Mouse (Mus musculus): Measurements from ENCODE around the gene Vmo1. TPM values are rescaled to one million over a fixed set of nuclear protein-coding genes. Genes with fewer than 3 reads are reported as not detected.
"Not testable (repeated sequence)": the region's sequence is repeated elsewhere in the genome, so short reads cannot be mapped to it uniquely, and the experiment has no call there.

The Vmo1 gene
- total RNA-seq, 4 experiments from 2014 or later = not detected

DNA sequence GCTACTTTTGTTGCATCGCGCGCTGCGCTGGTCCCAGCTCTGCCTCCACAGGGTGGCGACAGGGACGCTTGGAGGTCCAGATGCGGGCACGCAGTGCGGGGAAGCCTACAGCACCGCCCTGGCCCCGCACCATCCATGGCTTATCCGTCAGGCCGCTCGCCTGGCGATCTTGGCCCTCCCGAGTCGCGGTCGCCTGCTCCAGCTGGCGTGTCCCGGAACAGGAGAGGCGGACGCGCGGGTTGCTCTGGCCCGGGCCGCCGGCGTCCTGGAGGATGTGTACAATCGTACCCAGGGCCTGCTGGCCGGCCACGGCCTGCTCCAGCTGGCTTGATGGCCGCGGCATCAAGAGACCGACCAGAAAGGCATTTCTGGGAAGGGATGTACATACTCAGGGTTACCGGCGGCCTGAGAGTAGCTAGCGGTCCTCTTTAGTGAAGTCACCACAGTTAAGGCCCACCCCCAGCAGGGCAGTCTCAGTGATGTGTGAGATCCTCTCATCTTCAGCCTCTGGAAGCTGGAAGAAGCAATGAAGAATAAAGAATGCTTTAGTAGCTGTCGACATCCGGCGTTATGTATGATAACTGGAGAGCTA lies 5.9 kb upstream of the Vmo1 start:
- DNase-seq (ENCODE audit: low spot score in 2 of 2) = no peak

GRCm38 (mm10) chr11:70518923-70519322 lies 4.5 kb upstream of the Vmo1 start, which contains the start of gene Gltpd2:
Gltpd2 (plus strand) TSS chr11:70519196.
- DNase-seq (ENCODE audit: low spot score in 2 of 2) = no peak

DNA sequence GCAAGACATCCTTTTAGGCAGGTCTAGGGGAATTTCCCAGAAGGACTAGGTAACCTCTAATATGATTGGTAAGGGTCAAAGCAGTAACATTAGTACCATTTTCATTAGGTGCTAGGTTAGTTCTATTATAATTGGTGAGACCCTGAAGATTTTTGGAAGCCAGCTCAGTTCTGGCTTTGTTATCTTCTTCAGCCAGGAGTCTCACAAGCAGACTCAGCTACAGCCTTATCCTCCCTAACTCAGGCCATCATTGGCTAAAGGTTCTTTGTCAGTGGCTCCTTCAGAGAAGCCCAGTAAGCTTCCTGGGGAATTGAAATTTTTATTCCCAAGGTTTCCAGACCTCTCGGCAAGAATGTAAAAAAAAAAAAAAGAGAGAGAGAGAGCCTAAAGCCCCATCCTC lies 4.0 kb upstream of the Vmo1 start:
- no peak for DNase-seq (ENCODE audit: low spot score in 2 of 2)

DNA sequence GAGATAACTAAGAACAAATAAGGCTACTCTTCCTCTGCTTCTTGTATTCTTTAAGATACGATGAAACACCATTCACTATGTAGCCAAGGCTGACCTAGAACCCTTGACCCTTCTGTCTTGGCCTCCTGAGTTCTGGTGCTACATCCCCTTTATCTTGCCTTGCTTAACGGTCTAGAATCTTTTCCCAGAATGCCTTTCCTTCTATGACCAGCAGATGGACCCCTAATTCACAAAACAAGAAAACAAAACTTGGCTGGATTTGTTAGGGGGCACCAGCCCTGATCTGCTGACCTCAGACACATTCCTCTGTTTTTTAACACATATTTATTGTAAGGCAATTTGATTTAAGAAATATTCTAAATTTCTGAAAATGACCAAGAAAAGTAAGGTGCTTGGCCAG lies 1.9 kb upstream of the Vmo1 start:
- no peak for DNase-seq (ENCODE audit: low spot score in 2 of 2)

DNA sequence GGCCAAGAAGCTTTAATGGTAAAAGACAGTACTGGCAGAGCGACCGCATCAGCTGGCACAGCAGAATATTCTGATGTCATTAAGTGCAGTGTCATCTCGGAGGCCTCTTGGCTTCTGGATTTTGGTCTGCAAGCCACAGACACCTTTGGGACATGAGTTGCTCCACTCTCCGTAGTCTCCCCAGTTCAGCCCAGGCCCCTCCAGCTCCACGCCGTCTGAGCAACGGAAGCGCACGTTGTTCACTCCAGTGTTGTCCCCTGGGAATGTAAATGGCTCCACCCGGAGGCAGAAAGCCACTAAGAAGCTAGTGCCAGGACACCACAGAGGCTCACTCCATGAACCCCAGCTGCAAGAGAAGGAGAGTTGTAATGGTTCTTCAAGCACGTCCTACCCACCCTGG lies 896 bp downstream of the Vmo1 start:
- peak; percentile 49 to 59 for DNase-seq (ENCODE audit: low spot score in 2 of 2)

DNA sequence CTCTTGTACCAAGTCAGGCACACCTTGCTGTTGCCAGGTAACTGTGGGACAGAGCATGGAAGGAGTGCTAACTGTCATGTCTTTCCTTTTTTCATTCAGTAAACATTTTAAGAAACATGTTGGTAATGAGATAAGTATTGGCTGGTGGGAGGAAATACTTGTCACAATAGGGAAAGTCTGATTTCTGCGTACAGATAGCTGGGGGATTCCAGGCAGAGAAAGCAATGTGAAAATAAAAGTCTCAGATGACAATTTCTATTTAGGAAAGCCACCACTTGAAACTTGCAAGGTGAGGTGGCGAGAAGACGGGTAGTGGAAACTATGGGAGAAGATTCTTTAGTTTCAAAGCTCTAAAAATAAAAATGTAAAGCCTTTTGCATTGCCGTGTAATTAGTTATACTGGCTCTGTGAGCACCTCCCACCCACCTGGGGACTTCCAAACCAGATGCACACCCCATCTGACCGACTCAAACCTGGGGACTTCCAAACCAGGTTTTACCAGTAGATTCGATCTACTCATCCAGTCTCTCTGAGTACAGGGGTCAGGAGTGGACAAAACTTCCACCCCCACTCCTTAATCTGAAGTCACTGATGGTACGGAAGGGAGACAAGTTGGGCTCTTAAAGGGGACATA lies 1.6 kb downstream of the Vmo1 start:
- no peak for DNase-seq (ENCODE audit: low spot score in 2 of 2)

DNA sequence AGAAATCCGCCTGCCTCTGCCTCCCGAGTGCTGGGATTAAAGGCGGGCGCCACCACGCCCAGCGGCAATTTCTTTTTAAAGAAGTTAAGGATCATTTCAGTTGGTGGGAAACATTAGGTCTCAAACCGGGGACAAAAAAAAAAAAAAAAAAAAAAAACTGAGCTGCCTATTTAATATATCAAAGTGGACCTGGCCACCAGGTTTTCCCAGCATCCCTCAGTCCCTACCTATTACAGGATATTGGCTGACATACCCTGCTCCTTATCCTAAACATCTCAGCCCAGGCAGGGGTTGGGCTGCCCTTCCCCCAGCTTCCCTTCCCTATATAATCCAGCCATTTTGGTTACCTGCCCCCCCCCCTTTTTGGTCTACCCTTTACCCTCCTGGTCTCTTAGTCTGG lies 2.6 kb downstream of the Vmo1 start:
- no peak for DNase-seq (ENCODE audit: low spot score in 2 of 2)

DNA sequence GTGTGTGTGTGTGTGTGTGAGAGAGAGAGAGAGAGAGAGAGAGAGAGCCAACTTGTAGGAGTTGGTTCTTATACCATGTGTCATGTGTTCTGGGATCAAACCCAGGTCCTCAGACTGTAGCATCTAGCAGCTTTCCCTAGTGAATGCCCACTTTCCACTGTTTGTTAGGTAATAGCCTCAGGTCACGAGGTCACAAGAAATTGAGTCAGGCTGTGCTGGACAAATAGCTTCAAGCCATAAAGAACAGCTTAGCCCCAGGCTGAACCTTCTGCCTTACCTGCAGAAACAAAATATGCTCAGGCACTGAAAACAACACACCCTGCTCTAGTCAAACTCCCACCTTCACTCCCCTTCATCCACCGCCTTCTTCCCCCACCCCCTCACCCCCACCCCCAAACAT lies 3.2 kb downstream of the Vmo1 start:
- no peak for DNase-seq (ENCODE audit: low spot score in 2 of 2)

GRCm38 (mm10) chr11:70509753-70510564 lies 4.5 kb downstream of the Vmo1 start:
- DNase-seq (ENCODE audit: low spot score in 2 of 2) = no peak

DNA sequence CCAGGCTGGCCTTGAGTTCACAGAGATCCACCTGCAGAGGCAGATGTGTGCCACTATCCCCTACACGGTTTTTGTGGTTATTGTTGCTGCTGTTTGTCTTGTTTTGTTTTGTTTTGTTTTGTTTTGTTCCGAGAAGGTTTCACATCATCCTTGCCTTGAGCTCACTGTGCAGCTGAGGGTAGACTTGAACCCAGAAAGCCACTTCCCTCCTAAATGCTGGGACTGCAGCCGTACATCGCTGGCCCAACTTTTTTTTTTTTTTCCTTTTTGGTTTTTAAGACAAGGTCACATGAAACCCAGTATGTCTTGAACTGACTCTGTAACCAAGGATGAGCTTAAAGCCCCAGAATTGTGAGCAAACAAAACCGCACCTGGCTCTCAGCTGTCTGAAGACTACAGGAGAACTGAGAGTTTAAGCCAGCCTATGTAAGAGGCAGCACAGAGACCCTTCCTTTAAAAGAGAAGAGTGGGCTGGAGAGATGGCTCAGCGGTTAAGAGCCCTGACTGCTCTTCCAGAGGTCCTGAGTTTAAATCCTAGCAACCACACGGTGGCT lies 7.4 kb downstream of the Vmo1 start:
- DNase-seq (ENCODE audit: low spot score in 2 of 2) = no peak

DNA sequence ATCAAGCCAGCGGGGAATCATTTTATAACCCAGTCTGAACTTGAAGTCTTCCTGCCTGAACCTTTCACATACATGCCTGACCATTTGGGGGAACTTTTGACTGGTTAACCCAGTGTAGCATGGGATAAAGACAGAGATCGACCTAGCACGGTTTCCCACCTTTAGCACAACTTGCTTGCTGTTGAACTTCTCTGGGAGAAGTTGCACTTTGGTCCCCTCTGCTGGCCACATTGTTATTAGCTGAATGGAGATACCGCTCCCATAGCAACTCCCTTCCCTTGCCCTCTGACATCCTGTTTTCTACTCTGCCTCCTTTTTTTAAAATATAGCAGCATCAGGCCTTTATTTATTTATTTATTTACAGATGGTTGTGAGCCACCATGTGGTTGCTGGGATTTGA lies 8.0 kb downstream of the Vmo1 start:
- DNase-seq (ENCODE audit: low spot score in 2 of 2) = peak; percentile 42

GRCm38 (mm10) chr11:70504970-70505369 lies 9.4 kb downstream of the Vmo1 start, which contains the start of gene Tm4sf5:
Tm4sf5 (plus strand) TSS chr11:70505244.
- DNase-seq (ENCODE audit: low spot score in 2 of 2) = no peak

- no peak for DNase-seq (ENCODE audit: low spot score in 2 of 2)
Observed at GRCm38 (mm10) chr11:70502018-70502417, 12.4 kb downstream of the Vmo1 start.

GRCm38 (mm10) chr11:70500476-70500812 lies 14.0 kb downstream of the Vmo1 start:
- no peak for DNase-seq (ENCODE audit: low spot score in 2 of 2)

- DNase-seq (ENCODE audit: low spot score in 2 of 2) = no peak
Observed at GRCm38 (mm10) chr11:70499566-70500475, 14.6 kb downstream of the Vmo1 start.

DNA sequence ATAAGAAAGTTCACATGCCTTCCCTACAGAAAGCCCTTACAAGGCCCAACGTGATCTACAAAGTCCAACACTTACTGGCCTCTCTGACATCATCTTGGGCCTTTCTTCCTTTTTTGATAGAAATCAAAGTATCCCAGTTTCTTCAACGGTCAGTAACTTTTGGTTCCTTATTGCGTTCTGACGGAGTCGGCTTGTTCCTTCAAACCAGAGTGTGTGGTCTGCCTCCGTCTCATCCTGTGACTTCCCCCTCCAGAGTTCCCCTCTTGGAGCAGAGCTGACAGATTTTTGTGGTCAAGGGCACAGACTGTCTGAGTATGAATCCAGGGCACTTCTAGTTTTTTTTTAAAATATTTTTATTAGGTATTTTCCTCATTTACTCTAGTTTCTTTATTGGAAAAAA lies 24.7 kb downstream of the Vmo1 start:
- DNase-seq (ENCODE audit: low spot score in 2 of 2) = no peak

- peak; percentile 54 to 72 for DNase-seq (ENCODE audit: low spot score in 2 of 2)
Observed at GRCm38 (mm10) chr11:70489138-70489537, 25.3 kb downstream of the Vmo1 start.

DNA sequence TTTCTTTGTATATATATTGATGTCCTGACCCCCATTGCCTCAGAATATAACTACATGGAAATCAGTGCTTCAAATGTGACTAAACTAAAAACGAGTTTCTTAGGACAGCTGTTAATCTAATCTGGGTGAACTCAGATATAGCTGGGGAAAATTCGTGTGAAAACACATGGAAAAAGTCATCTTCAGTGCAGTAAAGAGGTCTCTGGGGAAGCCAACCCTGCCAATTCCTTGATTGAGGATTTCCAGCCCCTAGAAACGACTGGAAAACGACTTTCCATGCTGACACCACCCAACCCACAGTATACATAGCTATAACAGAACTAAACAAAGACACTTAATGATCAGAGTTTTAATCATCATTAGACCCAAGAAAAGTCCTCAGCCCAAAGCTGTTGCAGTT lies 26.6 kb downstream of the Vmo1 start:
- no peak for DNase-seq (ENCODE audit: low spot score in 2 of 2)

DNA sequence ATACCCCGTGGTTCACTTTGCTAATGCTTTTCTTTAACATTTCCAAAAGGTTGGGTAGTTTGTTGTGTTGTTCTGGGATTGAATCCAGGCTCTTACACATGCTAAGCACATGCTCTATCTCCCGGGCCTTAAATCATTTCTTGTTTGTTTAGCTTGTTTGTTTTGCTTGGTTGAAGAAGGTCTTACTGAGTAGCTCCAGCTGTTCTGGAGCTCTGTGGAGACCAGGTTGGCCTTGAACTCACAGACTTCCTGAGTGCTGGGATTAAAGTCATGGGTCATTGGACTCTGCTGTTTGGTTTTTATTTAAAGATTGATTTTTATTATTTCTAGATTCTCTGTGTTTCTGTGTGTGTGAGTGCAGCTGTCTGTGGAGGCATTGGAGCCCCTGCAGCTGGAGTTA lies 28.9 kb downstream of the Vmo1 start:
- no peak for DNase-seq (ENCODE audit: low spot score in 2 of 2)

DNA sequence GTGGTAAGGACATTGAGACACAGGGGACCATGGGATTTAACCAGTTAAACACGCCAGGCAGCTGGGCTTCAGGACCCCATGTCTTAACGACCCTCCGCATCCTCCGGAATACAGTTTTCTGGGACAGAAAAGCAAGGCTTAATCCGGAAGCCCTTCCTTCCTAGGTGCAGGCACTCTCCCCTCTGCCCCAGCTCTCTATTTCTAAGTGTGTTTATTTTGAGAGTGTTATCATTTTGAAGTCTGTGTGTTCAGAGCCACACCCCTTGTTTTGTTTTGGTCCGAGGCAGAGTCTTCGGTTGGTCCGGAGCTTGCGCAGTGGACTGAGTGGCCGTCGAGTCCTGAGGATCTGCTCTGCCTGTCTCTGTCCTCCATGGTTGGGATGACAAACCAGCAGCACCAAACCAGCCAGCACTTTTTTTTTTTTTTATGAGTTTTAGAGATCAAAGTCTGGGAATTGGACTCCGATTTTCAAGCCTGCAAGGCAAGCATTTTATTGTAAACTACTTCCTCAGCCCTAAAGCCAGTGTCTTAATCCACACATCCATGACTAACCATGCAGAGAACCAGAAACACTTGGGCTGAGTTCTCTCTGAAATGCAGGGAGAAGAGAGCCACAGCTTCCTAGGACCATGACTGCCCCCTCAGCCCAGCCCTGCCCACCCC lies 39.4 kb downstream of the Vmo1 start:
- no peak for DNase-seq (ENCODE audit: low spot score in 2 of 2)

GRCm38 (mm10) chr11:70473291-70473690 lies 41.1 kb downstream of the Vmo1 start:
- DNase-seq (ENCODE audit: low spot score in 2 of 2) = not testable (repeated sequence)

Measured in gastrocnemius, adult 8-10 months (tissue).